ENCODE assay signal across 8 mouse cellular contexts in genomic region chr7:70364798-70365197, GRCm38 (mm10). TPM values are rescaled to one million over a fixed set of nuclear protein-coding genes. Genes with fewer than 3 reads are reported as not detected.
A peak's percentile ranks its signal among the peaks of the same experiment; 100 is the strongest.
DNase-seq lines count a peak whose midpoint lies in the region; ATAC-seq lines count a peak whose summit lies in the region.

No protein-coding gene starts in this region.

- WGBS in forebrain, embryonic 13.5 days = 0% methylated on average over 3 of the region's 3 CpGs

- H3K27me3 ChIP-seq in forebrain, embryonic 13.5 days = peaks cover 79% of the 10 kb centered on the region

- H3K36me3 ChIP-seq in forebrain, embryonic 13.5 days (ENCODE audit: poor library complexity, severe bottlenecking) = no peaks in the 10 kb centered on the region

- H3K27ac ChIP-seq in forebrain, embryonic 13.5 days = peak overlapping the region; percentile 93

- H3K9me3 ChIP-seq in forebrain, embryonic 13.5 days (replicated peaks) = no peaks in the 10 kb centered on the region

- peak overlapping the region; percentile 58 for H3K4me2 ChIP-seq in forebrain, embryonic 13.5 days

- H3K4me1 ChIP-seq in forebrain, embryonic 13.5 days = peaks cover 17% of the 10 kb centered on the region

- H3K4me3 ChIP-seq in forebrain, embryonic 13.5 days = peak overlapping the region; percentile 47

- peak overlapping the region; percentile 79 for H3K9ac ChIP-seq in forebrain, embryonic 13.5 days

- DNase-seq in ovary, adult 18-20 months (ENCODE audit: low spot score) = peak; percentile 15
- DNase-seq in ovary, postnatal 10 days (ENCODE audit: low spot score) = no peak
- peak; percentile 64 for DNase-seq in kidney, adult 18-20 months
- DNase-seq in lung, postnatal 10 days = peak; percentile 70
- no peak for DNase-seq in T-cell, adult 2 months (ENCODE audit: low spot score)

- no peak for ATAC-seq in forebrain, embryonic 13.5 days
- ATAC-seq in megakaryocyte-erythroid progenitor cell, adult 5-6 weeks (replicated peaks; ENCODE audit: low FRiP score, low TSS enrichment, poor library complexity, severe bottlenecking) = no peak
- ATAC-seq in inflammation-experienced regulatory T-cells, adult 6 months = no peak

RNA-seq across cellular contexts. Expression of gene Nr2f2, which starts 1.7 kb away (rescaled TPM):
- polyA plus RNA-seq in forebrain, embryonic 13.5 days (2015; fragmentation: Nextera tagmentation; extraction: Ambion mirVana) = 97.9 and 132 TPM in 2 replicates
- not detected in 2 replicates for total RNA-seq in megakaryocyte-erythroid progenitor cell, adult 5-6 weeks (2014; fragmentation: Nextera tagmentation)
- not detected in 2 replicates for total RNA-seq in megakaryocyte-erythroid progenitor cell, adult 5-6 weeks (2017)
- under 1 TPM in 1 of 3 experiments, not detected in 2; 0.32 TPM for polyA plus RNA-seq in inflammation-experienced regulatory T-cells, adult 6 months (2017; shearing (Covaris generic))

Comparison
In these comparisons a context has a peak if more than half of its experiments do, and no peak if none do; other contexts are left out.
1. DNase-seq: peak in ovary, adult 18-20 months (single experiment), kidney, adult 18-20 months (single experiment) and lung, postnatal 10 days (single experiment); none in ovary, postnatal 10 days (single experiment) and T-cell, adult 2 months (single experiment).
2. RNA of gene Nr2f2, which starts 1.7 kb away (polyA plus RNA-seq): 97.9 to 132 TPM in forebrain, embryonic 13.5 days; 0.32 TPM in inflammation-experienced regulatory T-cells, adult 6 months; every median in the first group is over 10 times any median in the second.